ENCODE assay signal across 8 mouse cellular contexts in genomic region chr8:116994016-116994716, GRCm38 (mm10). TPM values are rescaled to one million over a fixed set of nuclear protein-coding genes. Genes with fewer than 3 reads are reported as not detected.
DNase-seq lines count a peak whose midpoint lies in the region; ATAC-seq and TF ChIP-seq lines count a peak whose summit lies in the region.

No protein-coding gene starts in this region.

- H3K4me3 ChIP-seq in liver, embryonic 11.5 days (ENCODE audit: low read depth, low read length), result peak overlapping the region; percentile 67
- H3K4me3 ChIP-seq in intestine, postnatal 0 days (ENCODE audit: low read depth, low read length), result peak overlapping the region; percentile 63
- H3K4me3 ChIP-seq in neural tube, embryonic 15.5 days (replicated peaks), result peak overlapping the region; percentile 86

- DNase-seq in CD4-positive, CD25-positive, alpha-beta regulatory T cell, adult 2 months (ENCODE audit: low read depth, low spot score), result peak; percentile 6
- DNase-seq in liver, embryonic 11.5 days (ENCODE audit: low spot score), result no peak
- no peak for DNase-seq in liver
- no peak for DNase-seq in urinary bladder, adult 18-20 months (ENCODE audit: low spot score in 2 of 2)
- DNase-seq in left cerebral cortex, adult 9 months (ENCODE audit: low spot score in 2 of 2), result no peak

- H3K4me2 ChIP-seq in liver, embryonic 11.5 days, result peak overlapping the region; percentile 95
- H3K4me2 ChIP-seq in intestine, postnatal 0 days (replicated peaks; ENCODE audit: low read depth), result peak overlapping the region; percentile 80
- peak overlapping the region; percentile 96 for H3K4me2 ChIP-seq in neural tube, embryonic 15.5 days

- H3K36me3 ChIP-seq in liver, embryonic 11.5 days (ENCODE audit: control insufficient read depth, insufficient read depth, low read length), result 0 out of 2 replicates have a peak, but pooled peaks cover under 1% of the 10 kb centered on the region
- no peaks in the 10 kb centered on the region for H3K36me3 ChIP-seq in intestine, postnatal 0 days (ENCODE audit: control insufficient read depth, insufficient read depth)
- no peaks in the 10 kb centered on the region for H3K36me3 ChIP-seq in neural tube, embryonic 15.5 days

- no peak for TF ChIP-seq CTCF in intestine, postnatal 0 days (IDR thresholded peaks at IDR 0.05; ENCODE audit: low read depth)

- H3K27ac ChIP-seq in liver, embryonic 11.5 days (ENCODE audit: low read depth, low read length), result 0 out of 2 replicates have a peak overlapping the region, but pooled peaks have one; percentile 46
- no peak overlapping the region for H3K27ac ChIP-seq in intestine, postnatal 0 days (ENCODE audit: low read depth, low read length)
- peak overlapping the region; percentile 79 for H3K27ac ChIP-seq in neural tube, embryonic 15.5 days (replicated peaks)

- H3K27me3 ChIP-seq in liver, embryonic 11.5 days (replicated peaks; ENCODE audit: control insufficient read depth, insufficient read depth, low read length), result no peaks in the 10 kb centered on the region
- H3K27me3 ChIP-seq in intestine, postnatal 0 days (replicated peaks; ENCODE audit: control insufficient read depth, insufficient read depth, low read length), result no peaks in the 10 kb centered on the region; the same call in 1 of the 2 replicates
- 0 out of 2 replicates have a peak, but pooled peaks cover 2% of the 10 kb centered on the region for H3K27me3 ChIP-seq in neural tube, embryonic 15.5 days (replicated peaks)

- H3K9me3 ChIP-seq in liver, embryonic 11.5 days (ENCODE audit: control insufficient read depth, low read length), result no peaks in the 10 kb centered on the region
- no peaks in the 10 kb centered on the region for H3K9me3 ChIP-seq in intestine, postnatal 0 days (ENCODE audit: control insufficient read depth)
- no peaks in the 10 kb centered on the region for H3K9me3 ChIP-seq in neural tube, embryonic 15.5 days (replicated peaks)

- no peak for ATAC-seq in CD4-positive, CD25-positive, alpha-beta regulatory T cell, adult 4 months
- no peak for ATAC-seq in liver, embryonic 11.5 days (replicated peaks; ENCODE audit: low FRiP score)
- no peak for ATAC-seq in intestine, postnatal 0 days
- ATAC-seq in neural tube, embryonic 15.5 days (ENCODE audit: low FRiP score), result no peak

- H3K4me1 ChIP-seq in liver, embryonic 11.5 days (replicated peaks; ENCODE audit: control insufficient read depth, insufficient read depth, low read length), result peaks cover 8% of the 10 kb centered on the region
- H3K4me1 ChIP-seq in intestine, postnatal 0 days (replicated peaks; ENCODE audit: control insufficient read depth, insufficient read depth, low read length), result no peaks in the 10 kb centered on the region
- H3K4me1 ChIP-seq in neural tube, embryonic 15.5 days, result peaks cover 19% of the 10 kb centered on the region

- 0 out of 2 replicates have a peak overlapping the region, but pooled peaks have one; percentile 13 for H3K9ac ChIP-seq in liver, embryonic 11.5 days (ENCODE audit: low read depth, low read length)
- H3K9ac ChIP-seq in intestine, postnatal 0 days (ENCODE audit: low read depth, low read length), result no peak overlapping the region
- peak overlapping the region; percentile 55; the same call in 1 of the 2 replicates for H3K9ac ChIP-seq in neural tube, embryonic 15.5 days (replicated peaks)

- WGBS in liver, embryonic 11.5 days, result 58% methylated on average over 11 of the region's 11 CpGs
- 52% methylated on average over 11 of the region's 11 CpGs for WGBS in intestine, postnatal 0 days
- 59% methylated on average over 11 of the region's 11 CpGs for WGBS in neural tube, embryonic 15.5 days

RNA-seq across cellular contexts. Expression of gene Gcsh, which starts 0.8 kb away (rescaled TPM):
- 10 to 100 TPM; 23.1 to 28.6 TPM for polyA plus RNA-seq in CD4-positive, CD25-positive, alpha-beta regulatory T cell, adult 4 months (2017; shearing (Covaris generic))
- polyA plus RNA-seq in liver, embryonic 11.5 days (2014; fragmentation: Nextera tagmentation; extraction: Ambion mirVana), result 147 and 149 TPM in 2 replicates
- polyA plus RNA-seq in intestine, postnatal 0 days (2015; fragmentation: Nextera tagmentation; extraction: Ambion mirVana), result 91.8 and 93.7 TPM in 2 replicates
- polyA plus RNA-seq in neural tube, embryonic 15.5 days (2015; fragmentation: Nextera tagmentation; extraction: Ambion mirVana), result 108 and 116 TPM in 2 replicates

RNA-seq across cellular contexts. Expression of gene 1700030J22Rik, which starts 15.4 kb away (rescaled TPM):
- polyA plus RNA-seq in CD4-positive, CD25-positive, alpha-beta regulatory T cell, adult 4 months (2017; shearing (Covaris generic)), result not detected
- 0.63 and 0.88 TPM in 2 replicates for polyA plus RNA-seq in liver, embryonic 11.5 days (2014; fragmentation: Nextera tagmentation; extraction: Ambion mirVana)
- 0.34 and 0.46 TPM in 2 replicates for polyA plus RNA-seq in intestine, postnatal 0 days (2015; fragmentation: Nextera tagmentation; extraction: Ambion mirVana)
- 5.9 and 7.0 TPM in 2 replicates for polyA plus RNA-seq in neural tube, embryonic 15.5 days (2015; fragmentation: Nextera tagmentation; extraction: Ambion mirVana)

RNA-seq across cellular contexts. Expression of gene Atmin, which starts 51.0 kb away (rescaled TPM):
- polyA plus RNA-seq in CD4-positive, CD25-positive, alpha-beta regulatory T cell, adult 4 months (2017; shearing (Covaris generic)), result 1 to 10 TPM; 6.4 TPM
- polyA plus RNA-seq in liver, embryonic 11.5 days (2014; fragmentation: Nextera tagmentation; extraction: Ambion mirVana), result 13.1 and 13.3 TPM in 2 replicates
- polyA plus RNA-seq in intestine, postnatal 0 days (2015; fragmentation: Nextera tagmentation; extraction: Ambion mirVana), result 5.5 and 6.2 TPM in 2 replicates
- polyA plus RNA-seq in neural tube, embryonic 15.5 days (2015; fragmentation: Nextera tagmentation; extraction: Ambion mirVana), result 19.4 and 19.6 TPM in 2 replicates
